Mouse (Mus musculus): Measurements from ENCODE around the gene Tspan32.

DNA sequence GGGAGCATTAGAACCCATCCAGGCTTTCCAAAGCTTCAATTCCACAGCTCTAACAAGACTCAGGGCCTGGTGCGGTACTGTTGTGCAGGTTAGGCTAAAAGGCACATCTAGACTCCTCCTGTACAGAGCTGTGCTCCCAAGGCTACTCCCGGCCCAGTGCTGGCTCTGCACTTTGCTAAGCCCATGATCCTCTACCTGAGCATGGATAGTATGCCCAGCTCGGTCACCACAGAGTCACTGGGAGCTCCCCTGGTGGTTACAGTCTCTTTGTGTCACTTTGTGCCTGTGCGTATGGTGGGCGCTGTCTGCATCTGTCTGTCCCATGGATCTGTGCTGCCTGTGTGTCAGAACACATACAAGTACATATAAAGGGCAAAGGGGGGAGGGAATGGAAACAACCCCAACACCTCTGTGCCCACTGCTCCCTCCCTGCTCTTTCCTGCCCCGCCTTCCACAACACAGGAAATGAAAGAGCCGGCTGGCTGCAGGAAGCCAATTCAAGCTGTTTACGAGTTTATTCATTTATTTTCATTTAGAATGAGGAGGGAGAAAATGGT, 3.6 kb downstream of the Tspan32 start:
- TF ChIP-seq CTCF (IDR thresholded peaks at IDR 0.05; ENCODE audit: control insufficient read depth, insufficient read depth, insufficient replicate concordance, low read depth, low read length) (no peak), POLR2A (IDR thresholded peaks at IDR 0.05; ENCODE audit: control insufficient read depth, low read depth, low read length) (no peak)

All from testis, adult 2 months (tissue).